Mouse (Mus musculus): ENCODE data around the gene Ssbp3.

Gene Ssbp3

DNA sequence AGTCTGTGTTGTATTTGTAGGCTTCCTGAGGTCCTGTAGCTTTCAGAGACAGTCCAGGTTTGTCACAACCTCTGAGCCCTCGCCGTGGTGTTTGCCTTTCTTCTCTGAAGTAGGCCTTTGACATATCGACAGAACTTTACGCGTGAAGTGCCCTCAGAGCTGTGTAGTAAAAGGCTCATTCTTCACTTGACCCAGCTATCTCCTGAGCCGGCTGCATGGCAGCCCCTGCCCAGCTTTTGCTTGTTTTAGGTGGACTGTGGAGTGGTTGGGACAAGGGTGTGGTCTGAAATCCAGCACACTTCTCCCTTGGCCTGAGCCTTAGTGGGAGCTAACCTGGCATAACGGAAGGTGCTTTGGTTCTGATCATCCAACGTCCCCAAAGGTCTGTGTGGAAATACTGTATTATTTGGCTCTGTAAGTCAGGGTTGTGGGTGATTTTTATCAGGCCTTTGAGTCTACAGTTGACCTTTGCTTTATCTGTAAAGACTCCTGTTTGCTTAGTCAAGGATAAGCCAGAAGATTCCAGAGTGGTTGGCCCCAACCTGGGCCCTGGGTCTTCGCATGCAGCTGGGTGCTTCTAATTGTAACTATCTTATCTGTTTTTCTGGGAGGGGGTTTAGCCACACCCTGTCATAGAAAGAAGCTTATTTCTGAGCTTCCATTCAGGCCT lies 23.4 kb downstream of the Ssbp3 start:
- in situ Hi-C loops (cut with MboI), result no loop called here

DNA sequence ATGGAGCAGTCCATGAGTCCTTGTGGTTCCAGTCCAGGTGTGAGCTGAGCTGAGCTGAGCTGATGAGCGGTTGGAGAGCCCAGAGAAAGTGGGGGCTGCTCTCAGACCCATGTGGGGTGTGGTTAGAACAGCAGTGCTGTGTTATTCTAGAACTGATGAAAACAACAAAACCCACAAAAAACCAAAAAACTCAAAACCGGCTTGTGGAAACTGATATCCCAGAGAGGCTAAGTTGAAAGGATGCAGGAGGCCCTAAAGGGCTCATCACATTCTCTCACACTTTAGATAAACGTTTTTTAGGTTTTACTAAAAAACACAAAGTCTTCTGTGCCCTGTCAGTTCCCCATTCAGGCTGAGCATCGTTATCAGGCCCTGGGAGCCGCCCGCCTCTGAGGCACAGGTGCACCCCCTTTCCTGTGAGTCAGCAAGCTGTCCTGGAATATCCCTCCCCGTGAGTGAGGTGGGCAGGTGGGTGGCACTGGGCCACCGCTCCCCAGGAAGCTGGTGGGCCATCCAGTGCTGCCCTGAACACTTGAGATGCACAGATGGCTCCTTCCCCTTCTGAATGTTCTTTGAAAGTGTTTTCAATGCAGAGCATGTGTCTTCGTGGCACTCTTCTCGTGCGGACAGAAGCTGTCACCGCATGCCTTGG lies 24.6 kb downstream of the Ssbp3 start:
- in situ Hi-C loops (cut with MboI), result no loop called here

DNA sequence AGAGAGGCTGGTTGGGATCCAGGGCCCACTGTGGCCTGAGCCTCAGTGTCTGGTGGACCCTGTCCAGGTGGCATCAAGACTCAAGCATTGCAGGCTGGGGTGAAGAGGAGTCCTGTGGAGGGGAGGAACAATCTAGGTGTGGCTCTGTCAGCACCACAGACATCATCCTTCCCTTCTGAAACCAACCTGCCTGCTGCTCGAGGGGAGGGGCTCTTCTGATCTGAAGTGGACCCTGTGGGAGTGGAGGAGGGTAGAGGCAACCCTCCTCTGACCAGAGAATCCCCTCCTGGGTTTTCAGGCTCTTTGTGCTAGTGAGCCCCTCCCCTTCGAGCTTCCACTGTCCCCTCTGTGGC lies 25.1 kb downstream of the Ssbp3 start:
- in situ Hi-C loops (cut with MboI), result no loop called here

DNA sequence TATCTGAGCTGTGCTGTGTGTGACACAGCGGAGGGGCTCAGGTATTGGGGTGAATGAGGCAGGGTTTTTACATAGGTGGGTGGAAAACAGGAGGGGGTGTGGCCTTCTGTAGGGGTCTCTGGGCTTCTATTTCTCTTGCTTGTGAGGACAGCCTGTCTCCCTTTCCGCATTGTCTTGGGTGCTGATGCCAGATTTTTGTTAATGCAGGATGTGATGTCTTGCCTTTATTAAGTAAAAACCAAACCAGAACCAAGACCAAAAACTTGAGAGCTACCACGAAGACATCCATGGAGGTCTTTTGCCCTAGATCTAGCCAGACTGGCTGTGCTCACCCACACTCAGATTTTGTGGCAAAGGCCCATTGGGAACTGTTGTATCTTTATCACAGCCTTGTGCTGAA lies 25.5 kb downstream of the Ssbp3 start:
- in situ Hi-C loops (cut with MboI), result no loop called here

DNA sequence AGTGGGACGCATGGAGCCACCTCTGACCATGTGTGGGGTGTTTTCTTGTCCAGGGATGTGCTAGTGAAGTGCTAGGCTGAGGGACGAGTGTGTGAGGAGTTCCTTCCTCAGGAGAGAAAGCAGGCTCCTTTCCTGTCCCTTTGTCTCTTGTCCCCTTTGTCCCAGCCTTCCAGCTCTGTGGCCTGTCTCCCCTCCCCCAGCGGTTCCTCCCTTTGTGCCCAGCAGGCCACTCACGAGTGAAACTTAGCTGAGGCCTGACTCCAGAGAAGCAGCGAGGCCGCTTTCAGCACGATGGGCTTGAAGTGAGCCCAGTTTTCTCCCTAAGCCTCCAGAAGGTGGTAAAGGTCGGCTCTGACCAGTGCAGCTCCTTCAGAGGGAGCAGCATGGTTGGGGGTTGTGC lies 26.2 kb downstream of the Ssbp3 start:
- in situ Hi-C loops (cut with MboI), result no loop called here

DNA sequence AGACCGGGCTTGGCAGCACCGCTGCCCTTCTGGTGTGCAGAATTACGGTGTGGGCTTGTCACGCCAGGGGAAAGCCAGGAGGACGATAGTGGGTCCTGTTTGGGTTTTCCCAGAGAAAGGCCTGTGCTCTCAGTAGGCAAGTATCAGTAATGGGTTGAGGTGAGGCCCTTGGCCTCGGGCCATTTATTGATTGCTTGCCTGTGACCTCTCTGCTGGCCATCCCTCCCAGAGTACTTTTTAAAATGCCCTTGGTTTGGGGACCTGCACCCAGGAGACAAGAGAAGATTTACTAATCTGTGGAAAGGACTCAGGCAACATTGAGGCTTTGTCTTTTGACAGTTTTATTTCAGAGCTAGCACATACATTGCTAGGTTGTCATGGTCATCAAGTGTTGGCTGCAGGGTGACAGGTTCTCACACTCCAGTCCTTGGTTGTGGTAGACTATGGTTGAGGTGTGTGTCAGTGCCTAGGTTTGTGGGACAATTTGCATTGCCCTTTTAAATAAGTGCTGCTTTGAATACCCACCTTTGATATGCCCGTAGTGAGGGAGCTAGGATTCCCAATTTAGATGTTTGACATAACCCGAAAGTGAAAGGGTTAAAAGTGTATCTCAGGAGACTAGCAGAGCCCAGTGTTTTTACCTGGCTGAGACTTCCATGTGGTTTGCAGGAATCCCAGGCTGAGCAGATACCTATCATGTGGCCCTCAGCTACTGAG lies 28.2 kb downstream of the Ssbp3 start:
- in situ Hi-C loops (cut with MboI), result no loop called here

DNA sequence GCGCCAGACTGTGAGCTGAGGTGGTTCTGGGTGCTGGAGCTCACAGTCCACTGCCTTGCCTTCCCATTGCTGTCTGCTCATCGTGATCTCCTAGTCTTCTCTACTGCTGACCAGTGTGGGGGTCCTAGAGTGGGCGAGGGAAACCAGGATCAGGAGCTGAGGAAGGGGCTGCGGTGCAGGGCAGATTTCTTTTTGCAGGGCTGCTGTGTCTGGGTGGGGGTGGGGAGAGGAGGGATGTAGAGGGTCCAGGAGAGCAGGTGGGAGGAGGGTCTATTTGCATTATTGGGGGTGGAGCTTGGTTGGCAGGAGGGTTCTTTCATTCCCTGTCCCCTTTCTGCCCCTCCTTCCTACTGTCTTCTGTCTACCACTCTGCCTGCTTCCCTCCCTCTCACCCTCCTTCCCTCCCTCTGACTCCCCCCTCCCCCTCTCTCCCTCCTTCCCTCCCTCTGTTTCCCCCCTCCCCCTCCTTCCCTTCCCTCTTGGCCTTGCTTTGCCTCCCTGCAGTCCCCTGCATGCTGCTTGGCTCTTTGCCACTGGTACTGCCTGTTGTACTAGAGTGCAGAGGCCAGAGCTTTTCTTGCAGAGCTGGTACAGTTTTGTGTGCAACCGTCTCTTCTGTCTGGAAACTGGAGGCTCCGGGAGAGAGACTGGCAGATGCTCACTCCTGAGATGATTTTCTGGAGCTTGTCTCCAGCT lies 28.9 kb downstream of the Ssbp3 start:
- in situ Hi-C loops (cut with MboI), result no loop called here

DNA sequence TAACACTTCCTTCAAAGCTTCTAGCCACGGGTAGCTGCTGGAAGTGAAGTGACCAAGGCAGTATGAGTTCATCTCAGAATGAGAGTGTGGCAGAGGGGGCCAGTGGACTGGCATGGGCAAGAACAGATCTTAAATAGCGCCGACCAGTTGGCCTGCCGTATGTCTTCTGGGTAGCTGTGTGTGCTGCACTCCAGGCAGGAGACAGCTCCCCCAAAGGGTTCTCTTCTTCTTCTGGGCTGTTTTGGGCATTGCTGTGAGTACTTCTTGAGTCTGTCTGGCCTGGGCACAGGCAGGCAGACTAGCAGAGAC lies 29.4 kb downstream of the Ssbp3 start:
- in situ Hi-C loops (cut with MboI), result no loop called here

DNA sequence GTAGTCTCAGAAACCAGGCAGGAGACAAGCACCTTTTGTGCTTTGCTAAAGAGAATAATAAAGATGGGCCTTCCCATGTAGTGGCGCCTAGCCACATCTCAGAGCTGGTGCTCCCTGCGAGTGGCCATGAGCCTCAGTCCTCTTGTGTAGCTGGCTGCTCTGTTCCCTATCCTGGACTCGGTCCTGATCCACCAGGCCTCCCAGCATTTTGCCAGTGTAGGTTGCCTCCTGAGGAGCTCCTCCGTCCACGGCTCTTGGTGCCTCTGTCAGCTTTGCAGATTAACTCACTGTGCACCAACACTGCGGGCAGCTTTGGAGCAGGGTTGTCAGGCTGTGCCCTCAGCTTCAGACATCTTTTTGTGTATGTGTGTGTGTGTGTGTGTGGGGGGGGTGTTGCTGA lies 30.4 kb downstream of the Ssbp3 start:
- in situ Hi-C loops (cut with MboI), result no loop called here

DNA sequence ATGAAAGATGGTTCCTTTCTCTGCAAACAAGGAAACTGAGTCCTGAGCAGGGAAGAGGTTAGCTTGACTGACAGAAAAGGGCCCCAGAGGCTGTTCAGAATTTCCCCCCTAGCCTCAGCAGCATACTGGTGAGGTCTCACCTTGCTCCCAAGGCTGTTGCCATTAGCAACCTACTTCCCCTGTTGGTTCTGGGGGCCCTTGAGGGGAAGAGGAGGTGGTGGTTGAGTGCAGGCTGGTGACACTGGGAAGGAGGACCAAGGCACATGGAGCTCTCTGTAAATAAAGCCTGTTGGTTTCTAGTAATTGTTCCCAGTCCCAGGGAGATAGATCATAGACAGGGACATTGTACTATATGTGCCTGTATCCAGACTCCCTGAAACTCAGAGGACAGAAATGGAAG lies 31.0 kb downstream of the Ssbp3 start:
- in situ Hi-C loops (cut with MboI), result no loop called here

DNA sequence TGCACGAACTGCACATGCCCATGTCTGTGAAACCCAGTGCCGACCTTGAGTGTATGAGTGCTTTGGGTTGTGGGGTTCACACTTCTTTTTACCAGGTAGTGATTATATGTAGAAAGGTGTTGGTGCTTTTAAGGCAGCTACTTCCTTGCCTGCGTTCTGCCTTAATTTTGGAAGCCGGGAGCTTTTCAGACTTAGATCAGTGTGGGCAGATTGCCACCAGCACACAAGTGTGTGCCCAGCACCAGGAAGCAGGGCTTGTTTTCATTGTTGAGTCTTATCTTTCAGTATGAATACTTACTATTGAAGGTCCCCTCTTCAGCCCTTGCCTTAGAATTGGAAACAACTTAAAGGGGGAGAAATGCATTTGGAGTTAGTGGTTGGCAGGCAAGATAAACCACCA lies 32.0 kb downstream of the Ssbp3 start:
- in situ Hi-C loops (cut with MboI), result no loop called here

DNA sequence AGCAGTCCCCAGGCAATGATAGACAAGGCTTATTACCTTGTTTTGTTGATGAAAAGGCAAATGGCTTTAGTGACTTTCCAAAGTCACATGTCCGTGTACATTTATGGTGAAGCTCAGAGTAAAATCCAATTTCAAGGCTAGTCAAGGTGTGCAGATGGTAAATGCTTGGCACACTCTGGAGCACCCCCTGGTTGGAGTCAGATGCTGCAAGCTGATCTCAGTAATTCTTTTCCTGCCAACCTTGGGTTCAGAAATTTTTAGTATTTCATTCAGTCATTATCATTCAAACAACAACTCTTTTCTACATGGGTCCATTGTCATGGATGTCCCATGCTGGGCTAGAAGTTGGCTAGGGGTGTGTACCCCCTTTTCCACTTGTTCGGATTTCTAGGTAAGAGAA lies 33.1 kb downstream of the Ssbp3 start:
- in situ Hi-C loops (cut with MboI), result no loop called here

DNA sequence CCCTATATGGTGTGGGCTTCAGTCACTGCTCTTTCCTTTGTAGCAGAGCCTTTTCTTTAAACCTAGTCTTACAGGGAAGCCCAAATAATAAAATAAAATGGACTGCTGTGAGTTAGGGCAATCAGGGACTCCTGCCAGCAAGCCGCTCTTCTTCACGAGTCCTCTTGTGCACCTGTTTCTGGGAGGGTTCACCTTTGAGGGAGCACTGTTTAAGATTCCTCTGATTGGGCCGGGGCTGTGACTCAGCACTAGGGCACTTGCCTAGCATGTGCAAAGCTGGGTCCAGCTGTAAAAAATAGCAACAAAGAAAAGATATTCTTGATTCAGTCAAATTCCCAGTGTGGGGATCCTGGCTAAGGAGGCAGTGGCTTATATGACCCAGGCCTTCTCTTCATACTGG lies 34.4 kb downstream of the Ssbp3 start:
- in situ Hi-C loops (cut with MboI), result no loop called here

DNA sequence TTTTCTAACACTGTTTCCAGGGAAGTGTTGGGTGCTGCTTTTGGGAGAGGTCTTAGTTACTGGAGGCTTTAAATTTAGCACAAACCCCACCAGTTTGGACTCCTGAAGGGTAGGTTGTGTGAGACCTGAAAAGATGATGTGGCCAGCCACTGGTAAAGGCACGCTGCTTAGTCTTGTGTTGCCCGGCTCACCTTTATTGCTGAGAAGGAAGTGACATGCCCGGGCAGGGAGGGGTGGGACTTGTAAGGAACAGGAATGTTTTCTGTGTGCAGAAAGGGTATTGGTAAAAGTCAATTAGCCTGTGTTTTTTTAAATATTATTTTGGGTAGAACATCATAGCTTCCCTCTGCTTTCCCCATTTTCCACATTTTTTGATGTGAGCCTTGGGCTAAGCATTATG lies 37.2 kb downstream of the Ssbp3 start:
- in situ Hi-C loops (cut with MboI), result no loop called here

DNA sequence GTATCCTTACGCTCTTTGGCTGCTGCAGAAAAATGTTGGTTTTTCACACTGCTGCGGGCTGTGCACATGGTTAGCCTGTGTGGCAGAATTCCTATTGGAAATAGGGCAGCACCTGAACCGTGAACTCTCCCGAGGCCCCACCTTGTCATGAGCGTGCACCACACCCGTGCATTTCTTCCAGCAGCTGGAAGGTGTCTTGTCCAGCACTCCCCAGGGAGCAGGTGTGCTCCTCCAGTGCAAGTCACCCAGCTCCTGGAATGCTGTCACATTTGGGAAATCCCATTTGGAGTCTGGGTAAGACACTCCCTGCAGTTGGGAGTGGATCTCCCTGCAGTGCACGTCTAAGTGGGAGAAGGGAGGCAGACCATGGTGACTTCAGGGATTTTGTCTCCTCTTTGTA lies 38.0 kb downstream of the Ssbp3 start:
- in situ Hi-C loops (cut with MboI), result no loop called here

DNA sequence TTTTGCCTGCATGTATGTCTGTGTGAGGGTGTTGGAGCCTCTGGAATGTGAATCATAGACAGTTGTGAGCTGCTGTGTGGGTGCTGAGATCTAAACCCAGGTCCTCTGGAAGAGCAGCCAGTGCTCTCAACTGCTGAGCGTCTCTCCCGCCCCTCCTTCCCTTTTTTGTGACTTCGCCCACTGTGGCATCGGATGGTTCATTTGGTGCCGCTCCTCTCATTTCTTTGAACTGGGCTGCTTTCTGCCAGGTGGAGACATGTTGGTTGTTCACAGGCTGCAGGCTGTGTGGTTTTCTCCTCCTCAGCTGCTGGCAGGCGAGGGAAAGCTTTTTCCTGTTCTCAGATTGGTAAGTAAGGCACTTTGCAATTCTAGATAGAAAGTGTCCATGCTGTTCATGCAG lies 38.7 kb downstream of the Ssbp3 start:
- in situ Hi-C loops (cut with MboI), result no loop called here

DNA sequence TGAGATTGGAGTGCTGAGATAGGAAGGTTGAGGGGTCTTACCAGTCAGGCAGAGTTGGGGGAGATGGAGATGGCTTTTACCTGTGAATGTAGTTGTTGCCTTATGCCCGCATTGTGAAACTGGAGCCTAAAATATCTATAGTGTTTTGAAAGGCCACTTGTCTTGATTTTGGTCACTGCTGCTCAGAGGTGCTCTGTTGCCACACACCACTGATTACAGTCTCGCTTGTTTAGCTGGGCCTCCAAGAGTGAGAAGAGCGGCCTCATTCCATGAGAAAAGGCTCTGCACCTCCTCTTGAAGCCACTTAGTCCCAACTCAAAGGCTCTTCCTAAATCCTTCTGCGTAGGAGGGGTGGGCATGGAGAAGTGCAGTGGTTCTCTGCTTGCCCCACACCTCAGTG lies 40.3 kb downstream of the Ssbp3 start:
- in situ Hi-C loops (cut with MboI), result no loop called here

DNA sequence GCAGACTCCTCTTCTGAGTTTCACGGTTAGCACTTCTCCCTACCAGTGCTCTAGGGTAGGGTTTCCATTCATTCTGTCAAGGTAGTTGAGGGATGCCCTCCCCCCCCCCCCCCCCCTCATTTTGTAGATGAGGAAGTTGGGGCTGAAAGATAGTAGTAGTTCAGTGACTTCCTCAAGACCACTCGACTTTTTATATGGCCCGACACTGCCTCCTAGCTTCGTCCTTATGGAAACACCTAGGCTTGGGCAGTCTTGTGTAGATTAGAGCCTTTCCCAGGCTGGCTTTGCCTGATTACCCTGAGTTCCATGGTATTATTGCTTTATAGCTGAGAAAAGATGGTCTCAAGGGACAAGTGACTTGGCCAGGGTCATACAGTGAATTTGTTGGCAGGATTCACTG lies 41.0 kb downstream of the Ssbp3 start:
- in situ Hi-C loops (cut with MboI), result no loop called here

DNA sequence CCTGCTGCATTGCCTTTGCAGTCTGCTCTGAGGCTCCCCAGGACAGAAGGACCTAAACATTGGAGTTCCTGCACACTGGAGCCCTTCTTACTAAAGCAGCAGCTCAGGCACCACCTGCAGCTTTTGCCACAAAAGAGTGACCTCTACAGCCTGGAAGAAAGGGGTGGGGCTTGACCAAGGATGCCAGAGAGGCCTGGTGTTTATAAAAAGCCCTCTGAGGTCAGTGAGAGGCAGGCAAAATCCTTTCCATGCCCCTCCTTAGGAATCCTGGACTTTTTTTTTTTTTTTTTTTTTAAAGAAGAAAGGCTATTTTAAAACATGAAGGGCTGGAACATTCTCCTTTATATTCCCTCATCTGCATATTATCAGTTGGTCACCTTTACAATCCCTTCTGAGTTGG lies 42.7 kb downstream of the Ssbp3 start:
- in situ Hi-C loops (cut with MboI), result no loop called here

DNA sequence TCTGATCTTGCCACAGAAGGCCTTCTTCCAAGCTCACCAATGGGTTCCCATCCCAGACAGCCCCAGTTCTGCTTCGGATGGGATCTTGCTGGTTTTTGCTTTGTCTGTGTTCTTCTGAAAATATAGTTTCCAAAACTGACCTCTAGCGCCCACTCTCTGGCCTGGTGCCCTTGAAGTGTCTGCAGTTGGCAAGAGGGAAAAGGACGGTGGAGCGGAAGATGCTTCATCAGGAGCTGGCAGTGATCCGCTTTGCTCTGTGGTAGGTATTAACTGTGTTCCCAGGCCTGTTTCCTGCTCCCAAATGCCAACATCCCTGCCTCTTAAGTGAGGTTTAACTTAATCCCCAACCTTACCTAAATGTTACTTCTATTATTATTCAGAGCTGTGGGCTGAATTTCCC lies 43.3 kb downstream of the Ssbp3 start:
- in situ Hi-C loops (cut with MboI), result no loop called here

DNA sequence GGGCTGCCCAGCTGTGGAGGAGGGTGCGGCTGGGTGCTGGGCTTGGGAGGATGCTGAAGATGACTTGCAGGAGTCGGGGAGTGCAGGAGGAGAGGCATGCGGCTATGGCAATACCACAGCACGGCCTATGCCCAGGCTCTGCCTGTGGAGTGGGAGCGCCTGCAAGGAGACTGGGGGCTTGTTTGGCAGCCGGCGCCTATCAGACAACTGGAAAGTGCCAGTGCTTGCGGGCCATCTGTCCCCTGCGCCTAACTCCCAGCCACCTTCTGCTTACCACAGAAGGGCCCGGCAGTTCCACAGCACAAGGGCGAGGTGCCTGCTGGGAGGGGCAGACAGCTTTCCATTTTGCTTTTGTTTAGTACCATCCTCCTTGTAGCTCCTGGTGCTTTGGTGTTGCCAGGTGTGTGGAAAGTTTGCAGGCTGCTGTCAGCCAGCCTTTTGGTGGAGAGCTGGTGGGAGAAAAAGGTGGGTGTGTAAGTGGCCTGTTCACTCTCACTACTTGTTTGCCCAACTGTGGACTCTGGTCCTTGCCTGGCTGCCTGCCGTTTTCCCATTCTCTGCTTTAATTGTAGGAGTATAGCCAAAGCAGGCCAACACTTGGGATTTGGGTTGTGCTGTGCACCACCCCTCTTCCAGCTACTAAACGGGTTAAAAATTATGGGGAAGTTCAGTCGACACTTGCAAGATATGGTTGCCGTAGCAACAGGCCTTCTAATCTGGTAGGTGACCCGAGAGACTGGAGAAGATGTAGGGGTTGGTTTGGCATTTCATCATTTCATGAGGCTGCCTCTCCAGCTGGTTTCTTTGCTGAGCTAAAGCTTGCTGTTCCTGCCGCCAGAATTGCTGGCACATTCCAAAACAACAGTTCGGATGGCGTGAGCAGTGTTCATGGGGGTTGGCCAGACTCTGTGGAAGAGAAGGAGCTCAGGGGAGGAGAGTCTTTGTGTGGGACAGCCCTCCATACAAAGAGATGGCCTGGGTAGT lies 45.5 kb downstream of the Ssbp3 start:
- in situ Hi-C loops (cut with MboI), result no loop called here

DNA sequence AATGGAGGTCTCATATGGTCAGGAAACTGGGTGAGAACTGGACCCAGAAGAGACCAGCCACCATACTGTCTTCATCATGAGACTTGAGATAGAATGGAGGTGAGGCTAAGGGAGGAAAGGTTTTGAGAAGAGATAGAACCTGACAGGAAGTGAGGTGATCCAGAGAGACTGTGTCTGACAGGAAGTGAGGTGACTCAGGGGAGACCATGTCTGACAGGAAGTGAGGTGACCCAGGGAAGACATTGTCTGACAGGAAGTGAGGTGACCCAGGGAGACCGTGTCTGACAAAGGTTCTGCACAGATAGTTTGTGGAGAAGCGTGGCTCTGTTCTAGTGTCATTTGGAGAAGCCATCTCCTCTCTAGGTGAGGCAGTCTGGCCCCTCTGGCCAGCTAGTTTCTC lies 47.6 kb downstream of the Ssbp3 start:
- in situ Hi-C loops (cut with MboI), result no loop called here
